Mouse (Mus musculus) ovary, postnatal 14 days (tissue): Measurements from ENCODE around the gene Camk1.

ENCODE experiments used
- DNase-seq: peaks from one replicate; pipeline ENCODE4 v3.0.0; 2022; ENCODE audit warnings: low spot score

The Camk1 gene

DNA sequence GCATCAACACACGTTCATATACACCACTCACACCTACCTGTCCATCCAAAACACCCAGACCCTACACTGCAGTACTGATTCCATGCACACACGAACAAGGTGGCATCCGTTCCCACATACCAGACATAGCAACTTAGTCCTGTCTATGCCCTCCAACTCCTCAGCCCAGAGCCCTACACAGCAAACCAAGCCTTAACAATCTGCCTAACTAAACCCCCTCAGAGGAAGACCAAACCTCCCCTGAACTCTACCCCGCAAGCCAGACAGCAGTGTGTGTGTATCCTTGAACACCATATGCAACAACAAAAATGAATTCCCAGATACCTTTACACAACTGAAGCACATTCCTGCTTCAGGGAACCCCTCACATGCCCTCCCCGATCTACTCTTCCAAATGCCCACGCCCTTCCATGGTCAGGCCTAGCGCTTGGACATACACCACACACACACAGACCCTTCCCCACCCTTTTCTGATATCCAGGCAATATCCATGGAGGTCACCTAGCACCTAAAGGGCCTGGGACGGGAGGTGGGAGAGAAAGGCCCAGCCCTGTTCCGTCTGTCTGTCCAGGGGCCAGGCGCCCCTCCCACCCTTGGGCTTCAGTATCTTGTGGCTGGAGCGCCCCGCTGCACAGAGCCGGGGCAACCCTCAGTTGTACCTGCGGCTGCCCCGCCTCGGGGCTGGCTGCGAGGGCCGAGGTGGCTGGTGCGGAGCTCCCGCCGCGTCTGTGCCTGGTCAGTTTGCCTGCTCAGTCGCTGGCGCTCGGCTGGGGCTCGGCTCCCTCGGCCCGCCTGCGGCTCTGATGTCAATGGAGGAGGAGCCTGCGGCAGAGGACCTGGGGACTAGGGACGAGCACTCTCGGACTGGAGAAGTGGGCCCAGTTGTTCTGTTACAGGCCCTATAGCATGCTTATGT is at the start of gene Camk1:
Gene Camk1 (minus strand): TSS at position 808 of the 916 bp plus-strand sequence.
- DNase-seq = peak; percentile 62

DNA sequence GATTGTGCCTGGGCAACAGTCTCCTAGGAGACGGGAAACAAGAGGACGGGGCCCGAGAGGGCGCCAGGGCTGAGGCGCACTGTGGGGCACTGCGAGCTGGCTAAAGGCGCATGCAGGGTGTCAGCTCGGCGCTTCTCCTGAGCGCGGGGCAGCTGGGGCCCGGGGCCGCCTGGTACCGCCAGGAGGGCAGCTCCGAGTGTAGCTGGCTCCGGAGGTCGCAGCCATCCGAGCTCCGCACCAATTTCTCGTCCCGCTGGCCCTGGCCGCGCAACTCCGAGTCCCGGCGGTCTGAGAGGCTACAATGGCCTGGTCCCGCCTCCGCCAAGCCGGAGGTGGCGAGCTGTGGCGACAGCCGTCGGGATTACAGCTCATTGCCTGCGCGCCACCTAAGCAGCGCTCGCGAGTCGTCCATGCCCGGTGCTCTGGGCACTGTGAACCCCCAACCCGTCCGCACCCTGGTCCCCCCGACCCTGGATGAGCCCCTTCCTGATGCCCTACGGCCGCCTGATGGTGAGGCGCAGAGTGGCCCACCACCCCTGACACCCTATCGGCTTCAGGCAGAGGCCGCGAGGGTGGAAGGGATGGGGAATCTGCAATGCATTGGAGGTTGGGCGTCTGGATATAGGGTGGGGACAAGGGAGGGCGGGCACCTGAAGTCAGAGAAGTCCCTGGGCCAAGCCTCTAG is 48.7 kb upstream of the Camk1 start:
- DNase-seq = peak; percentile 28

DNA sequence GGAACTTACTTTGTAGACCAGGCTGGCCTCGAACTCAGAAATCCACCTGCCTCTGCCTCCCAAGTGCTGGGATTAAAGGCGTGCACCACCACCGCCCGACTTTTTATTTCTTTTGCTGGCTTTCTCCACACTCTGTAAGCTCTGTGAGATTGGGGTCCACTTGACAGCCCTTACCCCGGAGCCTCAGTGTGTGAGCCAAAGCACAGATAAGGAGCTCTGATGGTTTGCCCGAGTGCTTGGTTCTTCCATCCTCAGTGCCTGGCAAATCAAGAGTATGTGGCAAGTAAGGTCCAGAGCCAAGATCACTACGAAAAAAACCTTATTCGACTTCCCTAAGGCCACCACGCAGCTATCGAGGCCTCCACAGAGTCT is 48.2 kb upstream of the Camk1 start:
- DNase-seq = no peak

DNA sequence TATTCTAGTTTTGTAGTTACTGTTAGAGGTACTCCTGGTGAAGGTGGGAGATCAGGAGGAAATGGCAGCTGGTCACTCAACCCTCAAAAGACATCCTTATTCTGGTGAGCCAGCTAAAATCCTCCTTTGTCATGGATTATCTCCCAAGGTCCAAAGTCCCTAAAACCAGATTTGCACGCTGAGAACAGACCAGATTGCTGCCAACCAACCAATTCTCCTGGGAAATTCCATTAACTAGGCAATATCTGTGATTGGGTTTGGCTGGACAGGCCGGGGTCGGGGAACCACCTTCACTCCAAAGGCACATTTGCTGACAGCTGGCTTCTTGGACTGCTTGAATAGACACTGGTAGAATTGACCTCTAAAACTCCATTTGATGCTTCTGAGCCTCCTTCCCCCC is 46.9 kb upstream of the Camk1 start:
- no peak for DNase-seq

DNA sequence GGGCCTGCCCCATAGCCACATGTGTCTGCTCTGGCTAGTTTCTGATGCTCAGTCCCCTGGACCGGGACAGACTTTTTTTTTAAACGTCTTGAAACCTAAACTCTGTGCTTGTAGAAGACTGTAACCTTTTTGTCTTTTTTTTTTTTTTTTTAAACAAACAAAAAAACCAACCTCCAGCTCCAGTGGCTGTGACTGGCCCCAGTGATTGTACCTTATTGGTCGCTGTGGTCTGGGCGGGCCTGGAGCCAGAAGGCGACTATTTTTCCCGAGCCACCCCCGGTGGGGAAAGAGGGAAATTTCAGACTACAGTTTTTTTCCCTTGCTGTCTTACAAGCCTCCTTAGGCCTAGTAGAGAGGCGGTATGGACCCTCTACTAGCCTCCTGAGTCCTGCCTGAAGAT is 45.2 kb upstream of the Camk1 start, which contains the start of gene Ttll3:
Gene Ttll3 (plus strand): TSS at position 301 of the 400 bp plus-strand sequence.
- no peak for DNase-seq

- no peak for DNase-seq
These were observed 42.2 kb upstream of the Camk1 start for GRCm38 (mm10) chr6:113386025-113386424.

DNA sequence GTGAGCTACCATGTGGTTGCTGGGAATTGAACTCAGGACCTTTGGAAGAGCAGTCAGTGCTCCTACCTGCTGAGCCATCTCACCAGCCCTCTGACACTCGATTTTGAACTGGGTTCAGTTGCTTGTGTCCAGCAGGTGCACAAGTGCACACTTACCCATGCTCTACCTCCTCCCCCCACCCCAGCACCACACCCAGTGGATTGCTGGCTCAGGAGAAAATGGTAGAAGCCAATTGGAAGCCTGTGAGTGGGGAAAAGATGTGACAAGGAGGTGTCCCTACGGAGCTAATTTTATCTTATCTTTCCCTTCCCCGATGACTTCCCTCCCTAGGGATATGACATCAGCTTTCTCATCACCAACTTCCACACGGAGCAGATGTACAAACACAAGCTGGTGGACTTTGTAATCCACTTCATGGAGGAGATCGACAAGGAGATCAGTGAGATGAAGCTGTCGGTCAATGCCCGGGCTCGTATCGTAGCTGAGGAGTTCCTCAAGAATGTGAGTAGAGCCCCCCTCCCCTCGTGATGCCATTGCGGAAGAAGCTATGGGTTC is 41.5 kb upstream of the Camk1 start:
- no peak for DNase-seq

DNA sequence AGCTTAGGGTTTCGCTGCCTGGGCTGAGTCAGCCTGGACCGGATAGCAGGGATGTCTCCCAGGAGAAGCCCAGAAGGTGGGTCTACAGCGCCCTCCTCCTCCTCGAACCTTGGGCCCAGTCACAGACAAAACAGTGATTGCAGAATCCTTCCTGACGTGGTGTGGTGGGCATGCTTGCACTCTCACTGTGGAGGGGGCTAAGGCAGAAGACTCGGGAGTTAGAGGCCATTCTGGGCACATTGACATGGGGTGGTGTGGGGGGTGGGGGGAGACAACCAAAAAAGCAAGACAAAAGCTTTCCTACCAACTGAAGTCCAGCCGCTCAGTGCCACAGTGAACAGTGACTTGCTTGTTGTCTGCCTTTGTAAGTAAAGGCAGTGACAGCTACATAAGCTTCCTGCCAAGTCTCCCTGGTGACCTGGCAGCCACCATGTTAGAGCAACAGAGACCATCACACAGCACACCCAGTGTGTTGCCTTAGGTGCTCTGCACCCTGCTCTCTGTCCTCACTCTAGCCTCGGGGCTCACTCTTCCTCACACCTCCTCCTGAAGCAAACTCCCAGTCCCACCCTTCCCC is 40.7 kb upstream of the Camk1 start:
- DNase-seq = no peak

DNA sequence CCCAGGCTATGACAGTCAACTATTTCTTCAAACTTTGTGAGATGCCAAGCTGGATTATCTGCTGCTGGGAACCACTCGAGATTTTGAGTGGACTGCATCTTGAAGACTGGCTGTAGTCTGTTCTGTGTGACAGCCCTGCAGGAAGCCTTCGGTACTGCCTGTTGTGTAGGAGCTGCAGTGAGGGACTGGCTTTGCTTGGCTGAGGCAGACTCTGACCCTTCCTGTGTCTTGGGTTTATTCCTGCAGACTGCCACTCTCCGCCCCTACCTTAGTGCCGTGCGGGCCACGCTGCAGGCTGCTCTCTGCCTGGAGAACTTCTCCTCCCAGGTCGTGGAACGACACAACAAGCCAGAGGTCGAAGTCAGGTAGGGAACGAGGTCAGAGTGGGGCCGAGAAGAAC is 36.7 kb upstream of the Camk1 start:
- no peak for DNase-seq

- DNase-seq = no peak
These were observed 35.5 kb upstream of the Camk1 start for GRCm38 (mm10) chr6:113379246-113379645.

DNA sequence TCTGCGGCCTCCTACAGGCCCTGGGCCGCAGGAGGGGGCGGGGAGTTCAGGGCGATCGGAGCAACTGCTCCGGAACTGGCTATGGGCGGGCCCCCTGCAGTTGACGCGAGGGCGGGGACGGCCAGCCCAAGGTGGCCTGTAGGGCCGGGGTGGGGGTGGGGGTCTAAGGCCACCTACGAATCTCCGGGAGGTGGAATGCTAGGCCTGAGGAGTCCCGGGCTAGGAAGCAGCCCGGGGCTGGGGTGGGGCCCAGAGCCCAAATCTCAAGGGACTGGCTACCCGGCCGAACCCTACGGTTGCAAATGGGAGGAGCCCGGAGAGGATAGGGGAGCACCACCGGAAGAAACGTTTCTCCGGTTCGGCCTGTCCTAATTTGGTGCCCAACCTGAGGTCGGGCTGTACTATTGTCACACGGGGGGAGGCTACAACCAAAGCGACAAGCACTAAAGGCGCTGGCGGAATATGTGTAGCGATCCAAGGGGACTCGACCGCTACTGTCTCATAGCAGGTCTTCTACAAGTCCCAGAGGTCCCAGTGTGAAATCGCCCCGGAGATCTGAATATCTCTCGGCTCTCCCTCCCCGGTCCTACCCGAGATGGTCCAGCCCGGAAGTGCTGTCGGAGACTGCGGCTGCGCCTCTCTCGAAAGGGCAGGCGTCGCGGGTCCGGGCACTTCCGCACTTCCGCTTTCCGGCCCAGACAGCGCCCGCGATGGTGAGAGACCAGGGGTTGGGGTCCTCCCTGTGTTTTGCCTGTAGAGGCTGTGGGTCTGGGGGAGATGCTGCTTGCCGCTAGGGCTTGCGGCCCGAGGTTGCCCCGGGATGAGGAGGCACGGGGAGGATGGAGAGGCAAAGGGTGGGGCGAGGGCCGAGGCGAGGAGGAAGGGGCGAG is 34.0 kb upstream of the Camk1 start, which contains the start of the genes Tada3 and Arpc4:
Gene Tada3 (minus strand): TSS at position 388 of the 890 bp plus-strand sequence.
Gene Arpc4 (plus strand): TSS at position 620 of the 890 bp plus-strand sequence.
- peak; percentile 88 for DNase-seq

DNA sequence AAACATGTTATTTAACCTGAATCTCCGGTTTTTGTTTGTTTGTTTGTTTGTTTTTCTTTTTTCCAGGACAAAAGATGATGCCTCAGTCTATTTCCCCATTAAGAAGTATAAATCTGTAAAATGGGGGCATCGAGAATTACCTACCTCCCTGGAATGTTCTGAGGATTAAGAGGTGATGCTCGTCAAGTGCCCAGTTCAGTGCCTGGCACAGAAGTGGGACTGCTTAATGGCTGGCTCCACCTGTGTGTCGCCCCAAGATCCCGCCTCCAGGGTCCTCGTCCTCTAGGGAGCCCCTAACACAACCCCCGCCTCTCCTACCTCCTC is 33.4 kb upstream of the Camk1 start:
- no peak for DNase-seq

DNA sequence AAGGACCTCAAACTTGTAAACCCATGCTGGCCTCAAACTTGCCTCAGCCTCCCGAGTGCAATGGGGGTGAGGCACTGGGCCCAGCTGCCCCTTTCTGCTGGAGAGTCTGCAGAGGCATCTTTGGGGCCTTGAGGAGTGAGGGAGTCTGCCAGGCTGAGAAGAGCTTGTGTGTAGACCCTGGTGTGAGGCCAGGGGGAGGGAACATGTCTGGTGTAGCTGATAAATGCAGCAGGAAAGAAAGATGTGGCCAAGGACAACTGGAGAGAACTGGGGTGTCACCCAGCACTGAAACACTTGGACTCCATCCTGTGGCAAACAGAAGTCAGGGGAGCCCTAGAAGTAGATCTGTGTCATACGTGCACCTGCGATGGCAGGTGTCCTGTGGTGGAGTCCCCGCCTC is 29.7 kb upstream of the Camk1 start:
- no peak for DNase-seq

DNA sequence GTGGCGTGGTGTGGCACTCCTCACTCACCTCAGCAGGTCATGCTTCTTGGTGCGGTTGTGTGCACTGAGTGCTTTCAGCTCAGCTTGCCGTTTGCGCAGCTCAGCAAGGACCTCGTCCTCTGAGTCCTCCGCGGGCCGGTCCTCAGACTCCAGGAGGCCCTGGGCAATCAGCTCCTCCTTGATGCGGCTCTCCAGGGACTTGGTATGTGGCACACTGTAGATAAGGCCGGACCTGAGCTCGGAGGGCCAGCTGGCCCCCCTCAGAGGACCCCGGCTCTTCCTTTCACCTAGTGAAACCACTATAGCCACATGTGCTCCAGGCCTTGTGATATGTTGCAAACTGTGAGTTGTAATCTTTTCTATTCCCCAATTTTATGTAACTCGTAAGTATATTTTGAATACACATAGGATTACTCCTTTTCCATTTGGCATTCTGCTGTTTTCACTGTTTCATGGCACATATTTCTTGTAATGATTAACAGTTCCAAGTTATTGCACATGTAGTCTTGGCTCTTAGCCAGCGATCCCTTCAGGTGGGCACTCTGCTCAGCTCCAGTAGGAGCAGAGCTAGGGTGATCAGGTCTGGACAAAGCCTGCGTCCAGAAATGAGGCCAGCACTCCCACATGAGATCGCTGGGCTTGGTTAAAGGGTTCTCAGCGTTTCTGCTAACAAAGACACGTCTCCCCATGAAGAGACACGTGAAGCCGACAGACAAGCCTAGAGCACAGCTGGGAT is 26.6 kb upstream of the Camk1 start:
- no peak for DNase-seq

GRCm38 (mm10) chr6:113368577-113368976 is 24.8 kb upstream of the Camk1 start:
- DNase-seq = no peak

- no peak for DNase-seq
These were observed 24.3 kb upstream of the Camk1 start for GRCm38 (mm10) chr6:113368124-113368523.

DNA sequence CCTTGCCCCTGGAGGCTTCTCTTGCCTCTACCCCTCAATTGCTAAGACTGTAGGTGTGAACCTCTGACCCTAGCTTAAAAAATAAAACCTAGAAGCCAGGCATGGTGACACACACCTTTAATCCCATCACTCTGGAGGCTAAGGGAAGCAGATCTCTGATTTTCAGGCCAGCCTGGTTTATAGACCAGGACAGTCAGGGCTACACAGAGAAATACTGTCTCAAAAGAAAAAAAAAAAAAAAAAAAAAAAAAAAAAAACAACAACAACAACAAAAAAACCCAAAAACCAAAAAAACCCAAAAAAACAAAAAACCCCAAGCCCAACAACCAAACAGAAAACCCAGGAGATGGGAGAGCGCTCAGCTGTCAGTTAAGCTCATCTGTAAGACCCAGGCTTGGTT is 23.8 kb upstream of the Camk1 start:
- DNase-seq = no peak

DNA sequence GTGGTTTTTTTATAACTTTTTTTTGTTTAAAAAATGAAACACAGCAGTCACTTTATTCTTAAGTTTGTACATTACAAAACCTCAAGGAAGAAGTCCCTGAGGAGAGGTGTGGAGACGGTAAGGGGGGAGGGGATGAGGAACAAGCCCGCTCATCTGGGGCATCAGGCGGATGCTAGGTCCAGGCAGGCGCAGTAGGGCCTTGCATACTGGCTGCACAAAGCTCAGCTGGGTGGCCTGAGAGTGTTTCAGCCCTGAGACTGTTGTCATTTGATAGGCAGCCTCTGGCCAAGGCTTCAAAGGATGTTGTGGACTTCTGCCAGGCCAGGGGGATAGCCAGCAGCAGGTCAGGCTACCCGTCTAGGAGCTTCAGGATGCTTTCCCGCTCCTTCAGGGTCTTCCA is 22.9 kb upstream of the Camk1 start:
- DNase-seq = no peak

DNA sequence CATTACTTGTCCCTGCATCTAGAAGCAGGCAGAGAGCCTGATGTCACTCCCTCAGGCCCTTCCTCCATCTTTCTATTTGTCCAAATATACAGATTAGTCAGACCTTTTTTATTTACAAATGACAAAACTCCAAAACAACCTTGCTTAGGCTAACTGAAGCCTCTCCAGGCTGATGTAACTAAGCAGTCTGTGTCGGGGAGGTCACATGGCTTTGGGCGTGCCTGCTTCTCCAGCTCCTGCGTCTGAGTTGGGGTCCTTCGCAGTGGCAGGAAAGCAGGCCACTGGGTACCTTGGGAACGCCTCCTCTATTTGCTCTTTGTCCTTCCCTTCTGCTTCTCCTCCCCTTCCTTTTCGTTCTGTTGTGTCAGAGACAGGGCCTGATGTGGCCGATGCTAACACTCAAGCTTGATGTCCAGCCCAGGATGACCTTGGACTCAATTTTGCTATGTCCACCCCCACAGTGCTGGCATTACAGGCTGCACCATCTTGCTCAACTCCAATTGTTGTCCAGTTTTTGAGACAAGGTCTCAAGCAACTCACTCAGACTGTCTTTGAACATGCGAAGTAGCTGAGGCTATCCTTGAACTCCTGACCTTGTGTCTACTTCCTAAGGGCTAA is 20.8 kb upstream of the Camk1 start:
- no peak for DNase-seq

DNA sequence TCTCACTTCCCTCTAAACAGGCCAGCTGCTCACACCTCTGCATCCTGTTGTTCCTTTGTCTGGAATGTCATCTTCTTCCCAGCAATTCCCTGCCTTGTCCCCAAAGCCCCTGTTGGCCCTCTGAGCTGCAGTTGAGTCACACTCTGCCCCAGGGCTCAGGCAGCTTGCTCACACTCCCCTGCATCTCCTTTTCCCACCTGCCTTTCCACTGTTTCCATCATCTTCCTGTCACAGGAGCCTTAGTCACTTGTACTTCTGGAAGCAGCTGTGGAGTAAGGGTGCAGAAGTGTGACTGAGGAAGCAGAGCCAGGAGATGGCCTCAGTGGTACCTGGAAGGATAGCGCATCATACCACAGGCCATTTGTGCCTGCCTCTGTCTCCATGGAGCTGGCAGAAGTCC is 18.5 kb upstream of the Camk1 start:
- no peak for DNase-seq
